Mouse (Mus musculus) granulocyte monocyte progenitor cell, adult 5-6 weeks (primary cell): ENCODE measurements around the gene Adcy2. TPM values are rescaled to one million over a fixed set of nuclear protein-coding genes. Genes with fewer than 3 reads are reported as not detected.

Experiments
- ATAC-seq: replicated peaks from 2 replicates; pipeline ENCODE4 v1.8.0; 2016; ENCODE audit warnings: mild to moderate bottlenecking, moderate TSS enrichment, inconsistent platforms; ENCODE audit not compliant: poor library complexity, severe bottlenecking
- total RNA-seq, 2 experiments: library from RNA; stranded (forward) in 1 of 2; stranded (reverse) in 1 of 2; fragments of 200-712, 200-1000 nt in 1 of 2; fragments of >200 nt in 1 of 2; fragmentation: Nextera tagmentation in 1 of 2; gene quantifications; 2 replicates each; pipeline ENCODE4 v1.2.3; 2014 to 2017

Gene Adcy2
- total RNA-seq, 2 experiments from 2014 or later = not detected

GRCm38 (mm10) chr13:68574398-68574797 is 424.9 kb downstream of the Adcy2 start:
- ATAC-seq = no peak

- no peak for ATAC-seq
Observed at GRCm38 (mm10) chr13:68572966-68573913, 426.1 kb downstream of the Adcy2 start.

DNA sequence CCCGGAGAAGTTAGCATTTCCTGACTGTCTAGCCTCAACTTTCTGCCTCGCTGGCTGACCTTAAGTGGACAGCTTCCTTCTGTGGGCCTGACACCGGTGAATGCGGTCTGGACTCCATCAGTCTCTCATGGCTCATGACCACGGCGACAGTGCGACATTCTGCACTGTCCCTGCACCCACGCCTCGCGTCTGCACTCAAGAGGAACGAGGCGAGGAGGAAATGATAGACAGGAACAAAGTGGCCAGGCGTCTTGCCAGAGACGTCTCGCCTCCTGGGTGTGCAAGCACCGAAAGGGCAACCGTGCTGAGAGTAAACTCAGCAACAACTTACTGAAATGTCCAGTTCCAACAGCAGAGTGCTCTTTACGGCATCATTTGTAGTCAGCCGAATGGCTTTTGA is 427.1 kb downstream of the Adcy2 start:
- no peak for ATAC-seq
